Mouse (Mus musculus) embryo, embryonic 10.5 days (tissue): ENCODE results near the gene Chmp1a.

Experiments used
- DNase-seq: peaks from one replicate; pipeline ENCODE4 v3.0.0-alpha.2; 2015; ENCODE audit warnings: low spot score

Gene Chmp1a

GRCm38 (mm10) chr8:123155177-123155576 lies 57.4 kb downstream of the Chmp1a start:
- DNase-seq, result peak; percentile 14
